In genomic region chr16:87754858-87755257, GRCm38 (mm10) we compare ENCODE assay signal across 9 mouse cellular contexts. TPM values are rescaled to one million over a fixed set of nuclear protein-coding genes. Genes with fewer than 3 reads are reported as not detected.
A peak's percentile ranks its signal among the peaks of the same experiment; 100 is the strongest.
DNase-seq lines count a peak whose midpoint lies in the region; ATAC-seq and TF ChIP-seq lines count a peak whose summit lies in the region.
"Had no signal": no experiment of that assay in that cellular context is flagged by ENCODE, and none has a peak within 500 bp of the region (broad histone marks: within the 10 kb centered on the region; RNA-seq: fewer than 3 reads in every experiment).

No protein-coding gene starts in this region.

- H3K36me3 ChIP-seq in intestine, postnatal 0 days (ENCODE audit: control insufficient read depth, insufficient read depth): no peaks in the 10 kb centered on the region
- H3K36me3 ChIP-seq in limb, embryonic 14.5 days (ENCODE audit: control insufficient read depth, insufficient read depth, low read length): no peaks in the 10 kb centered on the region
- H3K36me3 ChIP-seq: hindbrain, embryonic 15.5 days had no signal

- H3K9ac ChIP-seq in intestine, postnatal 0 days (ENCODE audit: low read depth, low read length): no peak overlapping the region
- H3K9ac ChIP-seq in limb, embryonic 14.5 days (ENCODE audit: low read depth, low read length, severe bottlenecking): no peak overlapping the region
- H3K9ac ChIP-seq: hindbrain, embryonic 15.5 days had no signal

- H3K27me3 ChIP-seq in intestine, postnatal 0 days (replicated peaks; ENCODE audit: control insufficient read depth, insufficient read depth, low read length): no peaks in the 10 kb centered on the region
- no peaks in the 10 kb centered on the region for H3K27me3 ChIP-seq in limb, embryonic 14.5 days (ENCODE audit: control insufficient read depth, insufficient read depth, low read length)
- H3K27me3 ChIP-seq: hindbrain, embryonic 15.5 days had no signal

- WGBS in intestine, postnatal 0 days: 55% methylated on average over 9 of the region's 9 CpGs
- 69% methylated on average over 9 of the region's 9 CpGs for WGBS in limb, embryonic 14.5 days

- peak; percentile 79 for TF ChIP-seq CTCF in intestine, postnatal 0 days (IDR thresholded peaks at IDR 0.05; ENCODE audit: low read depth)

- H3K9me3 ChIP-seq in intestine, postnatal 0 days (ENCODE audit: control insufficient read depth): no peaks in the 10 kb centered on the region
- H3K9me3 ChIP-seq in limb, embryonic 14.5 days (ENCODE audit: control insufficient read depth, low read length): no peaks in the 10 kb centered on the region
- H3K9me3 ChIP-seq: hindbrain, embryonic 15.5 days had no signal

- no peak overlapping the region for H3K27ac ChIP-seq in intestine, postnatal 0 days (ENCODE audit: low read depth, low read length)
- H3K27ac ChIP-seq in limb, embryonic 14.5 days (replicated peaks; ENCODE audit: low read depth, low read length): no peak overlapping the region
- H3K27ac ChIP-seq: hindbrain, embryonic 15.5 days had no signal

- no peaks in the 10 kb centered on the region for H3K4me1 ChIP-seq in intestine, postnatal 0 days (replicated peaks; ENCODE audit: control insufficient read depth, insufficient read depth, low read length)
- H3K4me1 ChIP-seq in limb, embryonic 14.5 days (ENCODE audit: control insufficient read depth, insufficient read depth, low read length): no peaks in the 10 kb centered on the region
- H3K4me1 ChIP-seq: hindbrain, embryonic 15.5 days had no signal

- H3K4me3 ChIP-seq in intestine, postnatal 0 days (ENCODE audit: low read depth, low read length): no peak overlapping the region
- no peak overlapping the region for H3K4me3 ChIP-seq in limb, embryonic 14.5 days (replicated peaks; ENCODE audit: low read length)
- H3K4me3 ChIP-seq: hindbrain, embryonic 15.5 days had no signal

- DNase-seq in urinary bladder, postnatal 25 days (ENCODE audit: low spot score): peak; percentile 61
- DNase-seq in urinary bladder, adult 2 months (ENCODE audit: low spot score): no peak
- peak; percentile 81 for DNase-seq in adrenal gland, postnatal 10 days
- DNase-seq in embryo, embryonic 9.5 days (ENCODE audit: extremely low spot score): peak; percentile 33
- peak; percentile 24 for DNase-seq in limb, embryonic 14.5 days (ENCODE audit: low spot score)
- DNase-seq in retina, embryonic 14.5 days (ENCODE audit: low spot score): peak; percentile 65

- H3K4me2 ChIP-seq in intestine, postnatal 0 days (replicated peaks; ENCODE audit: low read depth): no peak overlapping the region
- no peak overlapping the region for H3K4me2 ChIP-seq in limb, embryonic 14.5 days (replicated peaks; ENCODE audit: low read depth, low read length, severe bottlenecking)
- H3K4me2 ChIP-seq: hindbrain, embryonic 15.5 days had no signal

- ATAC-seq in intestine, postnatal 0 days: no peak
- ATAC-seq in limb, embryonic 14.5 days (ENCODE audit: low FRiP score, low read depth): no peak
- no peak for ATAC-seq in erythroid progenitor cell, adult 5-6 weeks (replicated peaks; ENCODE audit: low FRiP score, poor library complexity, severe bottlenecking)

- no peak for TF ChIP-seq POLR2A in limb, embryonic 14.5 days (IDR thresholded peaks at IDR 0.05; ENCODE audit: borderline replicate concordance, extremely low read depth, insufficient read depth, insufficient read length)

RNA-seq across cellular contexts. Expression of gene Bach1, which starts 56.1 kb away (rescaled TPM):
- 6.8 and 8.9 TPM in 2 replicates for polyA plus RNA-seq in urinary bladder, adult 2 months (2012; rRNA removed)
- 10 to 100 TPM; 21.6 to 23.6 TPM for total RNA-seq in adrenal gland, postnatal 10 days (2021)
- 21.3 and 22.8 TPM in 2 replicates for polyA plus RNA-seq in intestine, postnatal 0 days (2015; fragmentation: Nextera tagmentation; extraction: Ambion mirVana)
- 16.1 and 16.4 TPM in 2 replicates for polyA plus RNA-seq in limb, embryonic 14.5 days (2012; rRNA removed)
- polyA plus RNA-seq in limb, embryonic 14.5 days (2014; fragmentation: Nextera tagmentation; extraction: Ambion mirVana): 13.3 and 16.7 TPM in 2 replicates
- 19.5 and 22.6 TPM in 2 replicates for total RNA-seq in erythroid progenitor cell, adult 5-6 weeks (2015; ENCODE audit: low replicate concordance)
- 28.5 and 37.6 TPM in 2 replicates for total RNA-seq in erythroid progenitor cell, adult 5-6 weeks (2017; ENCODE audit: low replicate concordance)
